Mouse (Mus musculus): ENCODE measurements around the gene Adamts13.

DNA sequence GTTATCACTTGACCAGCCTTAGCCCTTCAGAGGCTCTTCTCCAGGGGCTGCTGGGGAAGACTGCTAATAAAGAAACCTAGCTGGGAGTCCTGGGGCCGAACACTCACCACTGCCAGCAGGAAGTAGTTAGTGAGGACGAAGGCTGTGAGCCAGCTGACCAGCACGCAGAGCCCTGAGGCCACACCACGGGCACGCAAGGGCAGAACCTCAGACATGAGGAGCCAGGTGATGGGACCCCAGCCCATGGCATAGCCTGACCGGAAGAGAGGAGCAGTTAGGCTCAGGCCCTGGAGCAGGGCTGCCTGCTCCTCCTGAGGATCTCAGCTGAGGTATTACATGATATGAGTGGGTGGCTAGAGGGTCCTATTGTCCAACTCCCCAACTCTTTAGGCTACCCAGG lies 49.4 kb downstream of the Adamts13 start:
- TF ChIP-seq POLR2A (IDR thresholded peaks at IDR 0.05; ENCODE audit: insufficient read depth, low read depth, low read length) = no peak
- TF ChIP-seq CTCF (IDR thresholded peaks at IDR 0.05; ENCODE audit: insufficient read depth, low read depth, low read length) = no peak

All from olfactory bulb, adult 2 months (tissue).